Mouse (Mus musculus): ENCODE results near the gene Tbpl1. TPM values are rescaled to one million over a fixed set of nuclear protein-coding genes. Genes with fewer than 3 reads are reported as not detected.
A peak's percentile ranks its signal among the peaks of the same experiment; 100 is the strongest.

The Tbpl1 gene
- 52.7 and 53.2 TPM in 2 replicates for polyA plus RNA-seq (2015; fragmentation: Nextera tagmentation; extraction: Ambion mirVana)

- Histone ChIP-seq H3K27ac (ENCODE audit: low read length) (peak within 1 kb of the TSS; percentile 86), H3K4me2 (ENCODE audit: low read depth, low read length) (peak within 1 kb of the TSS; percentile 79), H3K4me3 (replicated peaks; ENCODE audit: low read length) (peak within 1 kb of the TSS; percentile 95), H3K9ac (ENCODE audit: low read length) (peak within 1 kb of the TSS; percentile 94), H3K9me3 (replicated peaks; ENCODE audit: control insufficient read depth, low read length) (no peaks in the 10 kb centered on the region), H3K27me3 (ENCODE audit: control insufficient read depth, insufficient read depth, low read length) (no peaks in the 10 kb centered on the region), H3K4me1 (ENCODE audit: control insufficient read depth, insufficient read depth, low read length) (peaks cover 13% of the 10 kb centered on the region), H3K36me3 (ENCODE audit: control insufficient read depth, insufficient read depth, low read length) (no peaks in the 10 kb centered on the region)
- peak; percentile 98 for ATAC-seq (ENCODE audit: insufficient read depth, low FRiP score)
- under 1% methylated on average over 75 of the region's 77 CpGs for WGBS
These were observed at the start of gene Tbpl1 for GRCm38 (mm10) chr10:22731272-22732093. Tbpl1 (minus strand) TSS chr10:22731938.

- Histone ChIP-seq H3K4me3 (replicated peaks; ENCODE audit: low read length) (no peak overlapping the region), H3K27me3 (ENCODE audit: control insufficient read depth, insufficient read depth, low read length) (no peaks in the 10 kb centered on the region), H3K9me3 (replicated peaks; ENCODE audit: control insufficient read depth, low read length) (no peaks in the 10 kb centered on the region), H3K4me1 (ENCODE audit: control insufficient read depth, insufficient read depth, low read length) (no peaks in the 10 kb centered on the region; the same call in 1 of the 2 replicates), H3K9ac (ENCODE audit: low read length) (no peak overlapping the region), H3K4me2 (ENCODE audit: low read depth, low read length) (no peak overlapping the region), H3K27ac (ENCODE audit: low read length) (no peak overlapping the region), H3K36me3 (ENCODE audit: control insufficient read depth, insufficient read depth, low read length) (no peaks in the 10 kb centered on the region)
- no peak for ATAC-seq (ENCODE audit: insufficient read depth, low FRiP score)
- WGBS, result 44% methylated on average over 4 of the region's 4 CpGs
These were observed 49.7 kb upstream of the Tbpl1 start for GRCm38 (mm10) chr10:22781466-22781865.

DNA sequence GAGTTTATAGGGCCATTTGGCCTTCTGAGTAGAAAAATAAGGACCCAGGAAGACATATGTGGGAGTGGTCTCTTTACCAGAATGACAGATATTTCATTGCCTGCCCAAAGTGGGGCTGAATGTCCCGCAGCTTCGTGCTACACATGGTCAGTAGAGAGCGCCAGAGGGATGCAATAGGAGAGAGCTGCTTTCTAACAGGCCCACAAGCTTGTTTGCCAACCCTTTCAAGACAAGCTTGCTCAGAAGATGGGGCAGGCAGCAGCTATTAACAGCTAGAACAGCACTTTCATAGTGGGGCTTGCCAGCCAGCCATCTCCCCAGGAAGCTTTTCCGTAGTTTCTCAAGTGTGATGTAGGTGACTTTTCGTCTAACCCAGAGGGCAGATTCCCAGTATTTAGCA, 46.2 kb upstream of the Tbpl1 start:
- Histone ChIP-seq H3K27ac (ENCODE audit: low read length) (no peak overlapping the region), H3K4me1 (ENCODE audit: control insufficient read depth, insufficient read depth, low read length) (no peaks in the 10 kb centered on the region; the same call in 1 of the 2 replicates), H3K36me3 (ENCODE audit: control insufficient read depth, insufficient read depth, low read length) (no peaks in the 10 kb centered on the region), H3K9ac (ENCODE audit: low read length) (no peak overlapping the region; the same call in 1 of the 2 replicates), H3K4me2 (ENCODE audit: low read depth, low read length) (no peak overlapping the region), H3K4me3 (replicated peaks; ENCODE audit: low read length) (no peak overlapping the region), H3K9me3 (replicated peaks; ENCODE audit: control insufficient read depth, low read length) (no peaks in the 10 kb centered on the region), H3K27me3 (ENCODE audit: control insufficient read depth, insufficient read depth, low read length) (no peaks in the 10 kb centered on the region)
- 10% methylated on average over 5 of the region's 5 CpGs for WGBS
- ATAC-seq (ENCODE audit: insufficient read depth, low FRiP score), result no peak

DNA sequence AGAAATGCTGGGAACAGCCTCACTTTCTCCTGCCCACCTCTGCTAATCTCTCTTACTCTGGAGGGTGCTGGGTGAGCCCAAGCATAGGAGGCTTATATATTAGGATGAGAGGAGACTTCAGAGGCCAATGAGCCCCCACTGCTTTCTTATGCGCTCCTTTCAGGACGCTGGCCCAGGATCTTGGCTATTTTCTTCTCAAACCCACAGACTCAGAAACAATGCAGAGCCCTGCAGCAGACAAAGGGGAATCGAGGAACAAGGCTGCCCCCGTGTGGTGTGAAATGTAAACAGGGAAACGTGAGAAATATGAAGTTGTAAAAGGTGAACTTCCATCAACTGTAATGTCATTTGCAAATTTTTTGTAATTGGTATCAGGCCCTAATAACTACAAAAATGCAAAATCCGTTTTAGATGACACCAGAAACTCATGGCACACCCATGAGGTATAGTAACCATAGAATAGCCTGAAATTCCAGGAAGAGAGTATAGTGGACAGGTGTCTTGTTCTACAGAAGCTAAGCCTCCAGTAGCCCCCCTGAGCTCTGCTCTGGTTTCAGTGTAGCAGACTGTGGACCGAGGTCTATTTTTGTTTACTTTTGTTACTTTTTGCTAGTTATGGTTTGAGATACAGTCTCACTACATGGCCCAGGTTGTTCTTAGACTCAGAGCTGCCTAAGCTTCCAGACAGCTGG, 44.4 kb upstream of the Tbpl1 start:
- Histone ChIP-seq H3K9ac (ENCODE audit: low read length) (no peak overlapping the region), H3K4me3 (replicated peaks; ENCODE audit: low read length) (no peak overlapping the region), H3K27ac (ENCODE audit: low read length) (no peak overlapping the region), H3K9me3 (replicated peaks; ENCODE audit: control insufficient read depth, low read length) (no peaks in the 10 kb centered on the region), H3K27me3 (ENCODE audit: control insufficient read depth, insufficient read depth, low read length) (no peaks in the 10 kb centered on the region), H3K4me2 (ENCODE audit: low read depth, low read length) (no peak overlapping the region), H3K4me1 (ENCODE audit: control insufficient read depth, insufficient read depth, low read length) (no peaks in the 10 kb centered on the region; the same call in 1 of the 2 replicates), H3K36me3 (ENCODE audit: control insufficient read depth, insufficient read depth, low read length) (no peaks in the 10 kb centered on the region)
- ATAC-seq (ENCODE audit: insufficient read depth, low FRiP score), result no peak
- WGBS, result 12% methylated on average over 7 of the region's 7 CpGs

DNA sequence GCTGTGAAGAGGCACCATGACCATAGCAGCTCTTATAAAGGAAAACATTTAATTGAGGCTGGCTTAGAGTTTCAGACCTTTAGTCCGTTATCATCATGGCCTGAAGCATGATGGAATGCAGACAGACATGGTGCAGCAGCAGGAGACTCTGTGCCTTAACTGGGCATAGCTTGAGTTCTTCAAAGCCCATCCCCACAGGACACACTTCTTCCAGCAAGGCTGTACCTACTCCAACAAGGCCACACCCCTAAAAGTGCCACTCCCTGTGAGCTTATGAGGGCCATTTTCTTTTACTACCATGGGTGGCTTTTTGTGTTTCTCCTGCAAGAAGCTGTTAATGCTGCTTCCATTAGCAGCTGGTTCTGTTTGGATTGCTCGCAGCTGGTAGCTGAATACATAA, 43.7 kb upstream of the Tbpl1 start:
- no peak overlapping the region for H3K4me2 ChIP-seq (ENCODE audit: low read depth, low read length)
- 78% methylated on average over 2 of the region's 2 CpGs for WGBS

DNA sequence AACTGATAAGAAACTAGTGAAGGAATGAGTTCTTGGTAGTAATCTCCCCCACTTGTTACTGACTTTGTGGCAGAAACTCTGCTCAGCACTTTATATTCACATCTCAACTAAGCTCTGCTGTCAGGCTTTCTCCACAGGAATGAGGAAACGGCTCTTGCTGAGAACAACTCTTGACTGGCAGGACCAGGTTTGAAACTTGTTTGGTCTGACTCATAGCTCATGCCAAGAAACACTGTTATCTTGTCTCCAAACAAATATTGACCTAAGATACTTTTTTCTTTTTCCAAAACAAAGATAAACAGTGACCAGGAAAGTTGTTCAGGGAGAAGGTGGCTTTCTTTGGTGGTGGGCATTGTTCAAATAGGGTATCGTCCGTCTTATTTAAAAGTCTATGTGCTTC, 42.9 kb upstream of the Tbpl1 start:
- no peak overlapping the region for H3K4me2 ChIP-seq (ENCODE audit: low read depth, low read length)
- 67% methylated on average over 3 of the region's 3 CpGs for WGBS

More for the DNA sequence above, 43.7 kb upstream of the Tbpl1 start:
- Histone ChIP-seq H3K36me3 (ENCODE audit: control insufficient read depth, insufficient read depth, low read length) (no peaks in the 10 kb centered on the region), H3K4me3 (replicated peaks; ENCODE audit: low read length) (no peak overlapping the region), H3K9ac (ENCODE audit: low read length) (no peak overlapping the region), H3K27me3 (ENCODE audit: control insufficient read depth, insufficient read depth, low read length) (no peaks in the 10 kb centered on the region), H3K4me1 (ENCODE audit: control insufficient read depth, insufficient read depth, low read length) (no peaks in the 10 kb centered on the region; the same call in 1 of the 2 replicates), H3K9me3 (replicated peaks; ENCODE audit: control insufficient read depth, low read length) (no peaks in the 10 kb centered on the region), H3K27ac (ENCODE audit: low read length) (no peak overlapping the region)
- no peak for ATAC-seq (ENCODE audit: insufficient read depth, low FRiP score)

DNA sequence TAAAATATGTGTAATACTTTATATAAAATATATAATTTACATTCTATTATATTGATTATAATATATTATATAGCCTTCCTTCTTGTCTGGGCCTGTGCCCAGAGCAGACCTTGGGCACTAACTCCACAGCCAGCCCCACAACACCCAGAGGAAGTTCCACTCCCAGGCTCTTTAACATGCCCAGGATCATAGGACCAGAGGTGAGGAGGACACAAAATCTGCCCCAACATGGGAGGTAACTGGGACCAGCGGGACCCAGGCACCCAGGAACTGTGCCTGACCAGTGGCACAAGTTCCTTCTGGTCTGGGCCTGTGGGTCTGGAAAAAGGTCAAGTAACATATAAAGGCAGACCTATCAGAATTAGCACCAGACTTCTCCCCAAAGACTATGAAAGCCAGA, 22.5 kb upstream of the Tbpl1 start:
- ATAC-seq (ENCODE audit: insufficient read depth, low FRiP score), result no peak

More for the DNA sequence above, 42.9 kb upstream of the Tbpl1 start:
- H3K4me3 ChIP-seq (replicated peaks; ENCODE audit: low read length), result no peak overlapping the region
- H3K27me3 ChIP-seq (ENCODE audit: control insufficient read depth, insufficient read depth, low read length), result no peaks in the 10 kb centered on the region
- peak; percentile 77; the same call in 1 of the 2 replicates for ATAC-seq (ENCODE audit: insufficient read depth, low FRiP score)
- H3K4me1 ChIP-seq (ENCODE audit: control insufficient read depth, insufficient read depth, low read length), result no peaks in the 10 kb centered on the region; the same call in 1 of the 2 replicates
- H3K9ac ChIP-seq (ENCODE audit: low read length), result no peak overlapping the region
- no peaks in the 10 kb centered on the region for H3K9me3 ChIP-seq (replicated peaks; ENCODE audit: control insufficient read depth, low read length)
- no peak overlapping the region for H3K27ac ChIP-seq (ENCODE audit: low read length)
- H3K36me3 ChIP-seq (ENCODE audit: control insufficient read depth, insufficient read depth, low read length), result no peaks in the 10 kb centered on the region

GRCm38 (mm10) chr10:22751175-22751682, 19.5 kb upstream of the Tbpl1 start:
- no peaks in the 10 kb centered on the region for H3K36me3 ChIP-seq (ENCODE audit: control insufficient read depth, insufficient read depth, low read length)
- no peak overlapping the region for H3K4me3 ChIP-seq (replicated peaks; ENCODE audit: low read length)
- H3K9ac ChIP-seq (ENCODE audit: low read length), result no peak overlapping the region
- no peaks in the 10 kb centered on the region for H3K9me3 ChIP-seq (replicated peaks; ENCODE audit: control insufficient read depth, low read length)
- no peak overlapping the region for H3K27ac ChIP-seq (ENCODE audit: low read length)
- peaks cover 5% of the 10 kb centered on the region; the same call in 1 of the 2 replicates for H3K4me1 ChIP-seq (ENCODE audit: control insufficient read depth, insufficient read depth, low read length)
- 59% methylated on average over 5 of the region's 5 CpGs for WGBS
- H3K27me3 ChIP-seq (ENCODE audit: control insufficient read depth, insufficient read depth, low read length), result no peaks in the 10 kb centered on the region
- no peak overlapping the region for H3K4me2 ChIP-seq (ENCODE audit: low read depth, low read length)
- no peak for ATAC-seq (ENCODE audit: insufficient read depth, low FRiP score)

More for the DNA sequence above, 22.5 kb upstream of the Tbpl1 start:
- Histone ChIP-seq H3K4me1 (ENCODE audit: control insufficient read depth, insufficient read depth, low read length) (no peaks in the 10 kb centered on the region), H3K9ac (ENCODE audit: low read length) (no peak overlapping the region), H3K9me3 (replicated peaks; ENCODE audit: control insufficient read depth, low read length) (no peaks in the 10 kb centered on the region), H3K4me3 (replicated peaks; ENCODE audit: low read length) (no peak overlapping the region), H3K36me3 (ENCODE audit: control insufficient read depth, insufficient read depth, low read length) (no peaks in the 10 kb centered on the region), H3K4me2 (ENCODE audit: low read depth, low read length) (no peak overlapping the region), H3K27ac (ENCODE audit: low read length) (no peak overlapping the region), H3K27me3 (ENCODE audit: control insufficient read depth, insufficient read depth, low read length) (no peaks in the 10 kb centered on the region)
- WGBS, result 100% methylated on average over 1 of the region's 1 CpGs

Measured in stomach, embryonic 16.5 days (tissue).